Mouse (Mus musculus) monocyte, adult 5-6 weeks (primary cell): ENCODE data around the gene Speer4c. TPM values are rescaled to one million over a fixed set of nuclear protein-coding genes. Genes with fewer than 3 reads are reported as not detected.
"Not testable (repeated sequence)": the region's sequence is repeated elsewhere in the genome, so short reads cannot be mapped to it uniquely, and the experiment has no call there.

ENCODE experiments used
- ATAC-seq: fragments of 153-309, 156-312 bp; replicated peaks from 2 replicates; pipeline ENCODE4 v1.8.0; 2017; ENCODE audit warnings: mild to moderate bottlenecking; ENCODE audit not compliant: low TSS enrichment, insufficient number of reproducible peaks, severe bottlenecking, poor library complexity, low FRiP score
- total RNA-seq: library from RNA; stranded (forward); fragments of 200-1000, 200-491, 200-594 nt; gene quantifications from 3 replicates; pipeline ENCODE4 v1.2.3, GENCODE M21; 2017

Gene Speer4c
- total RNA-seq, 1 experiment from 2014 or later = not detected

DNA sequence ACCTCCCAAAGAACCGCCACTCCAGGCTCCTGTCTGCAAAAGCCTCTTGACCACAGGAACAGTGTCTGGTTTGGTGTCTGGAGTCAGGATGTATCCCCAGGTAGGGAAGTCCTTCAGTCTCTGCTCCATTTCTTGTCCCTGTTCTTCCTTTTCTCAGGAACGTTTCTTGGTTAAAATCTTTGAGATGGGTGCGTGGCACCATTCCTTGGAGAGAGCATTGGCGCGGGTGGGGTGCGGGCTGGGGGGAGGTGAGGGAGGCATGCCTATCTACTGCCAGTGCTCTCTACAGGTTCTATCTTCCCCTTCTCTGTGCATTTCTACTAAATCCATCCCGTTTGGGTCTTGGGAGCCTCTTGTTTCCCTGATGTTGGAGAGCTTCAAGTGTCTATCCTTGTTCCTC is 50.2 kb downstream of the Speer4c start:
- not testable (repeated sequence) for ATAC-seq

Other genes starting within 250 kb of the Speer4c start
- not detected in 3 replicates for gene Gm21149, start 237.7 kb downstream of the Speer4c start, total RNA-seq
- gene Gm21190, start 185.0 kb downstream of the Speer4c start, total RNA-seq = not detected in 3 replicates
- gene Gm21083, start 136.9 kb downstream of the Speer4c start, total RNA-seq = not detected in 3 replicates
- gene Speer4d, start 95.2 kb downstream of the Speer4c start, total RNA-seq = not detected in 3 replicates
- gene 4930572O03Rik, start 57.2 kb downstream of the Speer4c start, total RNA-seq = not detected in 3 replicates
- not detected in 3 replicates for gene Cacna2d1, start 220.4 kb upstream of the Speer4c start, total RNA-seq